Mouse (Mus musculus): ENCODE data around the gene Krtdap.
A peak's percentile ranks its signal among the peaks of the same experiment; 100 is the strongest.

DNA sequence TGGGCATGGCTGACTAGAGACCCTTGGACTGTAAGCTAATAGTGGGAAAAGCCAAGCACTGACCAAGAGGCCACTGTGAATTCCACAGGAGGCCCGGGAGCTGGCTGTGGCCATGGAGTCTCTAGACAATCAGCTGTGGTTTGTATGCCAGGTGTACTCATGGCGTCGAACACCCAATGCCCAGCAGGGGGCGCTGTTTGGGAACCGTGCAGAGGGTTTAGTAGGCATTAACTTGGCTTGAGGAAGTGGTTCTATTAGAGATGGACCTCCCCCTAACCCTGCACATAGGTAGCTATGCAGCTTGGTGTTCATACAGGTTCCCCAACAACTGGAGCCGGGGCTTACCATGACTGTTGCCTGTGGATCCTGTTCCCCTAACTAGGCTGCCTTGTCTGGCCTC, 18.2 kb downstream of the Krtdap start:
- TF ChIP-seq CTCF (conservative IDR thresholded peaks at IDR 0.05; ENCODE audit: low read length) (peak; percentile 66), POU5F1 (IDR thresholded peaks at IDR 0.05; ENCODE audit: borderline replicate concordance, low read length) (no peak), NANOG (IDR thresholded peaks at IDR 0.05; ENCODE audit: borderline replicate concordance, low read length) (no peak)

Measured in E14TG2a.4 (cell line).